Mouse (Mus musculus) G1E (cell line): ENCODE measurements around the gene Sclt1.

Experiments
- CTCF ChIP-seq: IDR thresholded peaks from 2 replicates; pipeline ENCODE4 v1.5.1; 2012; ENCODE audit warnings: low read depth, low read length, inconsistent platforms, mixed read lengths
- GATA1 ChIP-seq: IDR thresholded peaks from 2 replicates; pipeline ENCODE4 v1.6.1; 2012; ENCODE audit warnings: borderline replicate concordance, low read length, inconsistent platforms, mixed read lengths
- GATA2 ChIP-seq: IDR thresholded peaks from 2 replicates; pipeline ENCODE4 v1.6.1; 2012; ENCODE audit warnings: low read depth, low read length, inconsistent platforms, borderline replicate concordance
- POLR2AphosphoS5 ChIP-seq: IDR thresholded peaks from 2 replicates; pipeline ENCODE4 v1.6.1; 2012; ENCODE audit warnings: low read depth, low read length, inconsistent platforms; ENCODE audit not compliant: insufficient replicate concordance
- TAL1 ChIP-seq: conservative IDR thresholded peaks from 2 replicates; pipeline ENCODE4 v1.6.1; 2012; ENCODE audit warnings: low read depth, low read length, inconsistent platforms, mixed read lengths

- no peak for TF ChIP-seq CTCF
- no peak for TF ChIP-seq GATA2
- TF ChIP-seq TAL1 = no peak
- TF ChIP-seq GATA1 = no peak
- no peak for TF ChIP-seq POLR2AphosphoS5
These were observed 46.6 kb downstream of the Sclt1 start for GRCm38 (mm10) chr3:41695681-41696080.
